Mouse (Mus musculus): ENCODE measurements at regions not wholly inside any gene's neighbourhood (a gene's known extent, or its start where the extent isn't known, plus 50 kb on each side); places are given as distances from the start of the nearest gene placed in this dataset.

GRCm38 (mm10) chr7:37336171-37336850 is 437.1 kb downstream of the Zfp536 start:
- no peaks in the 10 kb centered on the region for H3K27me3 ChIP-seq (ENCODE audit: control insufficient read depth, insufficient read depth, low read depth, low read length)
- peaks cover 28% of the 10 kb centered on the region for H3K4me1 ChIP-seq (ENCODE audit: control insufficient read depth, insufficient read depth, low read length)
- peak; percentile 39; the same call in 1 of the 2 replicates for ATAC-seq
- no peaks in the 10 kb centered on the region for H3K36me3 ChIP-seq (ENCODE audit: control insufficient read depth, insufficient read depth, low read length)
- H3K9me3 ChIP-seq (replicated peaks; ENCODE audit: control insufficient read depth, low read length, poor library complexity, severe bottlenecking) = no peaks in the 10 kb centered on the region
- peak overlapping the region; percentile 42 for H3K4me3 ChIP-seq (ENCODE audit: low read depth, low read length)
- 5% methylated on average over 12 of the region's 12 CpGs for WGBS
- H3K9ac ChIP-seq (ENCODE audit: low read depth, low read length) = peak overlapping the region; percentile 63
- H3K27ac ChIP-seq (ENCODE audit: low read length) = peak overlapping the region; percentile 65
- H3K4me2 ChIP-seq (ENCODE audit: low read length) = peak overlapping the region; percentile 73

GRCm38 (mm10) chr7:37336851-37337531 is 436.4 kb downstream of the Zfp536 start:
- peak overlapping the region; percentile 65 for H3K27ac ChIP-seq (ENCODE audit: low read length)

GRCm38 (mm10) chr7:37337616-37338015 is 435.8 kb downstream of the Zfp536 start:
- 41% methylated on average over 11 of the region's 11 CpGs for WGBS
- ATAC-seq = no peak
- Histone ChIP-seq H3K4me2 (ENCODE audit: low read length) (peak overlapping the region; percentile 73), H3K9me3 (replicated peaks; ENCODE audit: control insufficient read depth, low read length, poor library complexity, severe bottlenecking) (no peaks in the 10 kb centered on the region), H3K4me3 (ENCODE audit: low read depth, low read length) (no peak overlapping the region), H3K36me3 (ENCODE audit: control insufficient read depth, insufficient read depth, low read length) (no peaks in the 10 kb centered on the region), H3K4me1 (ENCODE audit: control insufficient read depth, insufficient read depth, low read length) (peaks cover 31% of the 10 kb centered on the region), H3K27me3 (ENCODE audit: control insufficient read depth, insufficient read depth, low read depth, low read length) (no peaks in the 10 kb centered on the region), H3K9ac (ENCODE audit: low read depth, low read length) (no peak overlapping the region), H3K27ac (ENCODE audit: low read length) (peak overlapping the region; percentile 53; the same call in 1 of the 2 replicates)

More at GRCm38 (mm10) chr7:37336851-37337531, 436.4 kb downstream of the Zfp536 start:
- Histone ChIP-seq H3K4me1 (ENCODE audit: control insufficient read depth, insufficient read depth, low read length) (peaks cover 28% of the 10 kb centered on the region), H3K36me3 (ENCODE audit: control insufficient read depth, insufficient read depth, low read length) (no peaks in the 10 kb centered on the region), H3K9ac (ENCODE audit: low read depth, low read length) (peak overlapping the region; percentile 63), H3K4me3 (ENCODE audit: low read depth, low read length) (peak overlapping the region; percentile 42), H3K27me3 (ENCODE audit: control insufficient read depth, insufficient read depth, low read depth, low read length) (no peaks in the 10 kb centered on the region), H3K4me2 (ENCODE audit: low read length) (peak overlapping the region; percentile 73), H3K9me3 (replicated peaks; ENCODE audit: control insufficient read depth, low read length, poor library complexity, severe bottlenecking) (no peaks in the 10 kb centered on the region)
- peak; percentile 74 for ATAC-seq
- WGBS = 2% methylated on average over 28 of the region's 28 CpGs

DNA sequence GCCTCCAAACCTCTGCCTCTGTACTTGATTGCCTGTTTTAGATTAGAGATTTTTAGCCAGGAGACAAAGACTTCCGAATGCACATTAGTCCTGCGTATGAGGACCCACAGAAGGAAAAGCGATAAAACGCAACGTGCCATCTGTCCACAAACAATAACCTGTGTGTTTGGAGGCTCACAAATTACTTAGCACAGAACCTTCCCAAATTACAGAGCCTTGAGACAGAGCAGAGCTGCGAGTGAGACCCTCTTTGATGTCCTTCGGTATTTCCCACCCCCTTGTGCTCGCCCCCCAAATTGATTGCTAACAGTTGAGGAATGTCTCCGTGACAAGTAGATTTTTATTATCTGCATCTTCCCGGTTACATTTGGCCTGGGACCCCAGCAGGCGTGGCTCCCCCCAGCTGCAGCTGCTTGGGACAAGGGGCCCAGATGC is 435.4 kb downstream of the Zfp536 start:
- Histone ChIP-seq H3K27ac (ENCODE audit: low read length) (no peak overlapping the region), H3K4me2 (ENCODE audit: low read length) (peak overlapping the region; percentile 73), H3K4me1 (ENCODE audit: control insufficient read depth, insufficient read depth, low read length) (peaks cover 35% of the 10 kb centered on the region), H3K36me3 (ENCODE audit: control insufficient read depth, insufficient read depth, low read length) (no peaks in the 10 kb centered on the region), H3K9ac (ENCODE audit: low read depth, low read length) (no peak overlapping the region), H3K4me3 (ENCODE audit: low read depth, low read length) (no peak overlapping the region), H3K27me3 (ENCODE audit: control insufficient read depth, insufficient read depth, low read depth, low read length) (no peaks in the 10 kb centered on the region), H3K9me3 (replicated peaks; ENCODE audit: control insufficient read depth, low read length, poor library complexity, severe bottlenecking) (no peaks in the 10 kb centered on the region)
- ATAC-seq = no peak
- WGBS = 16% methylated on average over 11 of the region's 11 CpGs

GRCm38 (mm10) chr7:37342613-37343012 is 430.8 kb downstream of the Zfp536 start:
- peak; percentile 14; the same call in 1 of the 2 replicates for ATAC-seq
- WGBS = 17% methylated on average over 11 of the region's 11 CpGs
- H3K4me2 ChIP-seq (ENCODE audit: low read length) = peak overlapping the region; percentile 72
- H3K4me1 ChIP-seq (ENCODE audit: control insufficient read depth, insufficient read depth, low read length) = peaks cover 27% of the 10 kb centered on the region
- H3K27ac ChIP-seq (ENCODE audit: low read length) = no peak overlapping the region
- H3K9me3 ChIP-seq (replicated peaks; ENCODE audit: control insufficient read depth, low read length, poor library complexity, severe bottlenecking) = no peaks in the 10 kb centered on the region
- peak overlapping the region; percentile 60 for H3K9ac ChIP-seq (ENCODE audit: low read depth, low read length)
- peak overlapping the region; percentile 39 for H3K4me3 ChIP-seq (ENCODE audit: low read depth, low read length)
- H3K27me3 ChIP-seq (ENCODE audit: control insufficient read depth, insufficient read depth, low read depth, low read length) = no peaks in the 10 kb centered on the region
- H3K36me3 ChIP-seq (ENCODE audit: control insufficient read depth, insufficient read depth, low read length) = no peaks in the 10 kb centered on the region

- no peak overlapping the region for H3K27ac ChIP-seq (ENCODE audit: low read length)
- peak; percentile 63 for ATAC-seq
- peak overlapping the region; percentile 39 for H3K4me3 ChIP-seq (ENCODE audit: low read depth, low read length)
- H3K27me3 ChIP-seq (ENCODE audit: control insufficient read depth, insufficient read depth, low read depth, low read length) = no peaks in the 10 kb centered on the region
- H3K9me3 ChIP-seq (replicated peaks; ENCODE audit: control insufficient read depth, low read length, poor library complexity, severe bottlenecking) = no peaks in the 10 kb centered on the region
- 6% methylated on average over 23 of the region's 23 CpGs for WGBS
- no peaks in the 10 kb centered on the region for H3K36me3 ChIP-seq (ENCODE audit: control insufficient read depth, insufficient read depth, low read length)
- H3K4me2 ChIP-seq (ENCODE audit: low read length) = peak overlapping the region; percentile 72
- H3K9ac ChIP-seq (ENCODE audit: low read depth, low read length) = peak overlapping the region; percentile 60
- H3K4me1 ChIP-seq (ENCODE audit: control insufficient read depth, insufficient read depth, low read length) = peaks cover 22% of the 10 kb centered on the region
Observed at GRCm38 (mm10) chr7:37343021-37343593, 430.3 kb downstream of the Zfp536 start.

DNA sequence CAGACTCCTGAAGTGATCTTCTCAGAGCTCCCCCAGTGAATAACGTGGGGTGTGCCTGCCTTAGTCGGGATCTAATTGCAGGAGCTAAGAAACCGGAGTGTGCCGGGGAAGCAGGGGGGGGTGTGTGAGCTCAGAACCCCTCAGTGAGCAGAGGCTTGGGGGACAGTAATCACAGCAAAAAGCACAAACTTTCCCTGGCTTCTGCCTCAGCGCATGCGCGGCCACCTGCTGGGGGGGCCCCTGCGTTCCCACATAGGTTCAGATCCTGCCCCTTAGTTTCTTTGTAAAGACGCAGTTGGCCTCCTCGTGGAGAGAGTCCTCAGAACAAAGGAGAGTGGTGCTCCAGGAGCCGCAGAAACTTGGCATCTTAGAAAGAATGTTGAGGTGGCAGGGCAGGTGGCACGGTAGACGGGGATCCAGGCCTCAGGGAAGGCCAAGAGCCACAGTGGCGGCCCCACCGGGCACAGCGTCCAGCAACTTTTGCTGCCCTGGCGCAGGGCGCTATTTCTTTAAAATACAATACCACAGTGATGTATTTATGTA is 429.7 kb downstream of the Zfp536 start:
- H3K36me3 ChIP-seq (ENCODE audit: control insufficient read depth, insufficient read depth, low read length) = no peaks in the 10 kb centered on the region
- H3K27me3 ChIP-seq (ENCODE audit: control insufficient read depth, insufficient read depth, low read depth, low read length) = no peaks in the 10 kb centered on the region
- H3K4me1 ChIP-seq (ENCODE audit: control insufficient read depth, insufficient read depth, low read length) = peaks cover 17% of the 10 kb centered on the region
- no peak overlapping the region for H3K27ac ChIP-seq (ENCODE audit: low read length)
- H3K4me3 ChIP-seq (ENCODE audit: low read depth, low read length) = no peak overlapping the region; the same call in 1 of the 2 replicates
- 25% methylated on average over 18 of the region's 18 CpGs for WGBS
- H3K4me2 ChIP-seq (ENCODE audit: low read length) = peak overlapping the region; percentile 72
- ATAC-seq = 0 out of 2 replicates have a peak, but pooled peaks have one; percentile 31
- no peak overlapping the region for H3K9ac ChIP-seq (ENCODE audit: low read depth, low read length)
- H3K9me3 ChIP-seq (replicated peaks; ENCODE audit: control insufficient read depth, low read length, poor library complexity, severe bottlenecking) = no peaks in the 10 kb centered on the region

DNA sequence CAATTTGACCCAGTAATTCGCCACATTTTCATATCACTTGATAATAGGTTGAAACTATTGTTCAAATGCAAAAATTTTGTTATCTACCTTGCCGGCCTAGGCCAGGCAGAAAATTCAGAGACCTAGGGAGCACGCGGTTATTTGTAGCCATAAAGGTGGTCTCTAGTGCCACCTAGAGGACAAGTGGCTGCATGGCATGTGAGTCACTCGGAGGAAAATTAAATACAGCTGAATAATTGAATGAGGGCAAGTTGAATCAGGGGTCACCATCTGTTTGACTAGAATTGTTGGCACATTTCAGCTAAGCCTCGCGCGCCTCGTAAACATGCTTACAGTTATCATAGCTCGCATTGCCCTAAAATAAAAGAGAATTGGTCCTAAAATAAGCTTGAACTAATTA is 427.4 kb downstream of the Zfp536 start:
- 2% methylated on average over 10 of the region's 10 CpGs for WGBS
- Histone ChIP-seq H3K9me3 (replicated peaks; ENCODE audit: control insufficient read depth, low read length, poor library complexity, severe bottlenecking) (no peaks in the 10 kb centered on the region), H3K4me2 (ENCODE audit: low read length) (no peak overlapping the region), H3K4me3 (ENCODE audit: low read depth, low read length) (no peak overlapping the region), H3K27ac (ENCODE audit: low read length) (no peak overlapping the region), H3K36me3 (ENCODE audit: control insufficient read depth, insufficient read depth, low read length) (no peaks in the 10 kb centered on the region), H3K9ac (ENCODE audit: low read depth, low read length) (no peak overlapping the region), H3K4me1 (ENCODE audit: control insufficient read depth, insufficient read depth, low read length) (peaks cover 17% of the 10 kb centered on the region), H3K27me3 (ENCODE audit: control insufficient read depth, insufficient read depth, low read depth, low read length) (no peaks in the 10 kb centered on the region; the same call in 1 of the 2 replicates)
- peak; percentile 54 for ATAC-seq
